9 mouse cellular contexts compared by ENCODE assay signal in genomic region chr9:57798725-57799253, GRCm38 (mm10). TPM values are rescaled to one million over a fixed set of nuclear protein-coding genes. Genes with fewer than 3 reads are reported as not detected.
DNase-seq lines count a peak whose midpoint lies in the region; ATAC-seq and TF ChIP-seq lines count a peak whose summit lies in the region.
"Had no signal": no experiment of that assay in that cellular context is flagged by ENCODE, and none has a peak within 500 bp of the region (broad histone marks: within the 10 kb centered on the region; RNA-seq: fewer than 3 reads in every experiment).

No protein-coding gene starts in this region.

- H3K4me1 ChIP-seq in liver, embryonic 15.5 days (replicated peaks), result peaks cover 36% of the 10 kb centered on the region
- H3K4me1 ChIP-seq in liver, embryonic 12.5 days, result peaks cover 50% of the 10 kb centered on the region
- peaks cover 13% of the 10 kb centered on the region for H3K4me1 ChIP-seq in forebrain, embryonic 15.5 days
- H3K4me1 ChIP-seq in kidney, embryonic 14.5 days (ENCODE audit: control insufficient read depth, insufficient read depth, low read length), result peaks cover 29% of the 10 kb centered on the region
- H3K4me1 ChIP-seq in midbrain, embryonic 13.5 days (replicated peaks), result peaks cover 23% of the 10 kb centered on the region
- H3K4me1 ChIP-seq in cerebellum, adult 2 months (ENCODE audit: control insufficient read depth, insufficient read depth, low read length), result peaks cover 16% of the 10 kb centered on the region

- no peak overlapping the region for H3K9ac ChIP-seq in liver, embryonic 15.5 days
- H3K9ac ChIP-seq in liver, embryonic 12.5 days, result no peak overlapping the region
- H3K9ac ChIP-seq in forebrain, embryonic 15.5 days (replicated peaks), result no peak overlapping the region
- H3K9ac ChIP-seq in kidney, embryonic 14.5 days (ENCODE audit: low read depth, low read length), result no peak overlapping the region
- H3K9ac ChIP-seq in midbrain, embryonic 13.5 days (replicated peaks), result no peak overlapping the region

- TF ChIP-seq POLR2A in cerebellum, adult 2 months (IDR thresholded peaks at IDR 0.05; ENCODE audit: borderline replicate concordance, insufficient read depth, low read length), result no peak

- intact Hi-C loops in left cerebral cortex, adult 2 months (cut with DNase I), result no loop called here

- no peak for TF ChIP-seq CTCF in cerebellum, adult 2 months (IDR thresholded peaks at IDR 0.05; ENCODE audit: borderline replicate concordance, insufficient read depth, low read depth, low read length)
- TF ChIP-seq CTCF in left cerebral cortex, adult 2 months (IDR thresholded peaks at IDR 0.05), result no peak

- WGBS in liver, embryonic 15.5 days (ENCODE audit: insufficient replicate concordance), result 46% methylated on average over 10 of the region's 10 CpGs
- WGBS in liver, embryonic 12.5 days (ENCODE audit: insufficient replicate concordance), result 49% methylated on average over 10 of the region's 10 CpGs
- 7% methylated on average over 10 of the region's 10 CpGs for WGBS in forebrain, embryonic 15.5 days
- WGBS in kidney, embryonic 14.5 days, result 4% methylated on average over 10 of the region's 10 CpGs
- 25% methylated on average over 10 of the region's 10 CpGs for WGBS in midbrain, embryonic 13.5 days
- 44% methylated on average over 10 of the region's 10 CpGs for WGBS in cerebellum, adult 2 months

- no peaks in the 10 kb centered on the region for H3K27me3 ChIP-seq in liver, embryonic 15.5 days
- H3K27me3 ChIP-seq in liver, embryonic 12.5 days (replicated peaks), result no peaks in the 10 kb centered on the region
- H3K27me3 ChIP-seq in forebrain, embryonic 15.5 days, result no peaks in the 10 kb centered on the region
- H3K27me3 ChIP-seq in kidney, embryonic 14.5 days (ENCODE audit: control insufficient read depth, insufficient read depth, low read length), result no peaks in the 10 kb centered on the region
- H3K27me3 ChIP-seq in midbrain, embryonic 13.5 days, result no peaks in the 10 kb centered on the region
- no peaks in the 10 kb centered on the region for H3K27me3 ChIP-seq in cerebellum, adult 2 months (ENCODE audit: control insufficient read depth, insufficient read depth, low read length)
- H3K27me3 ChIP-seq: Patski had no signal

- H3K36me3 ChIP-seq in liver, embryonic 15.5 days (replicated peaks), result peaks cover 45% of the 10 kb centered on the region
- peaks cover 61% of the 10 kb centered on the region for H3K36me3 ChIP-seq in liver, embryonic 12.5 days
- peaks cover 36% of the 10 kb centered on the region for H3K36me3 ChIP-seq in forebrain, embryonic 15.5 days
- H3K36me3 ChIP-seq in kidney, embryonic 14.5 days (ENCODE audit: control insufficient read depth, insufficient read depth, low read length), result peaks cover 19% of the 10 kb centered on the region
- H3K36me3 ChIP-seq in midbrain, embryonic 13.5 days, result peaks cover 59% of the 10 kb centered on the region

- H3K9me3 ChIP-seq in liver, embryonic 15.5 days (replicated peaks), result no peaks in the 10 kb centered on the region
- no peaks in the 10 kb centered on the region for H3K9me3 ChIP-seq in liver, embryonic 12.5 days (replicated peaks)
- no peaks in the 10 kb centered on the region for H3K9me3 ChIP-seq in forebrain, embryonic 15.5 days
- H3K9me3 ChIP-seq in kidney, embryonic 14.5 days (ENCODE audit: control insufficient read depth, low read length), result no peaks in the 10 kb centered on the region
- H3K9me3 ChIP-seq in midbrain, embryonic 13.5 days, result no peaks in the 10 kb centered on the region

- 0 out of 2 replicates have a peak overlapping the region, but pooled peaks have one; percentile 24 for H3K27ac ChIP-seq in liver, embryonic 15.5 days (replicated peaks)
- H3K27ac ChIP-seq in liver, embryonic 12.5 days, result no peak overlapping the region
- H3K27ac ChIP-seq in forebrain, embryonic 15.5 days (replicated peaks), result no peak overlapping the region
- no peak overlapping the region for H3K27ac ChIP-seq in kidney, embryonic 14.5 days (ENCODE audit: low read depth, low read length)
- H3K27ac ChIP-seq in midbrain, embryonic 13.5 days, result no peak overlapping the region; the same call in 1 of the 2 replicates
- H3K27ac ChIP-seq in cerebellum, adult 2 months (ENCODE audit: insufficient read depth, low read length), result no peak overlapping the region
- H3K27ac ChIP-seq in left cerebral cortex, adult 2 months, result no peak overlapping the region

- ATAC-seq in liver, embryonic 15.5 days (ENCODE audit: insufficient read depth), result no peak
- ATAC-seq in liver, embryonic 12.5 days, result no peak
- 0 out of 2 replicates have a peak, but pooled peaks have one; percentile 43 for ATAC-seq in forebrain, embryonic 15.5 days (replicated peaks)
- ATAC-seq in kidney, embryonic 14.5 days (ENCODE audit: low FRiP score, low TSS enrichment), result peak; percentile 79
- peak; percentile 55; the same call in 1 of the 2 replicates for ATAC-seq in midbrain, embryonic 13.5 days
- ATAC-seq: Patski had no signal

- DNase-seq in right cerebral cortex, adult 18-20 months, result no peak
- no peak for DNase-seq in cerebellum, adult 2 months
- no peak for DNase-seq in left cerebral cortex, adult 2 months (ENCODE audit: extremely low spot score in 1 of 2, low spot score in 2 of 2)

- no peak overlapping the region for H3K4me3 ChIP-seq in liver, embryonic 15.5 days (replicated peaks)
- H3K4me3 ChIP-seq in liver, embryonic 12.5 days, result no peak overlapping the region
- H3K4me3 ChIP-seq in forebrain, embryonic 15.5 days, result no peak overlapping the region
- H3K4me3 ChIP-seq in kidney, embryonic 14.5 days (ENCODE audit: low read length), result no peak overlapping the region
- H3K4me3 ChIP-seq in midbrain, embryonic 13.5 days (replicated peaks), result no peak overlapping the region
- no peak overlapping the region for H3K4me3 ChIP-seq in cerebellum, adult 2 months (replicated peaks; ENCODE audit: insufficient read depth, low read depth, low read length)
- H3K4me3 ChIP-seq in left cerebral cortex, adult 2 months, result no peak overlapping the region

- H3K4me2 ChIP-seq in liver, embryonic 15.5 days, result 0 out of 2 replicates have a peak overlapping the region, but pooled peaks have one; percentile 11
- H3K4me2 ChIP-seq in liver, embryonic 12.5 days, result no peak overlapping the region
- H3K4me2 ChIP-seq in forebrain, embryonic 15.5 days (replicated peaks), result no peak overlapping the region
- H3K4me2 ChIP-seq in kidney, embryonic 14.5 days (replicated peaks; ENCODE audit: low read depth, low read length), result no peak overlapping the region; the same call in 1 of the 2 replicates
- no peak overlapping the region for H3K4me2 ChIP-seq in midbrain, embryonic 13.5 days (replicated peaks)

RNA-seq across cellular contexts. Expression of gene Clk3, which starts 33.1 kb away (rescaled TPM):
- 105 and 129 TPM in 2 replicates for polyA plus RNA-seq in liver, embryonic 15.5 days (2015; fragmentation: Nextera tagmentation; extraction: Ambion mirVana)
- 99.8 and 104 TPM in 2 replicates for polyA plus RNA-seq in liver, embryonic 12.5 days (2016; fragmentation: Nextera tagmentation; extraction: Ambion mirVana)
- 88.6 and 93.0 TPM in 2 replicates for polyA plus RNA-seq in forebrain, embryonic 15.5 days (2015; fragmentation: Nextera tagmentation; extraction: Ambion mirVana)
- polyA plus RNA-seq in kidney, embryonic 14.5 days (2014; fragmentation: Nextera tagmentation; extraction: Ambion mirVana), result 61.0 and 69.3 TPM in 2 replicates
- 80.0 and 84.9 TPM in 2 replicates for polyA plus RNA-seq in midbrain, embryonic 13.5 days (2015; fragmentation: Nextera tagmentation; extraction: Ambion mirVana)
- 144 TPM in 2 replicates for polyA plus RNA-seq in cerebellum, adult 2 months (2012; rRNA removed)
- 10 to 100 TPM; 86.8 to 96.3 TPM for total RNA-seq in left cerebral cortex, adult 2 months (2021)

RNA-seq across cellular contexts. Expression of gene Arid3b, which starts 37.8 kb away (rescaled TPM):
- 10.5 and 11.3 TPM in 2 replicates for polyA plus RNA-seq in liver, embryonic 15.5 days (2015; fragmentation: Nextera tagmentation; extraction: Ambion mirVana)
- polyA plus RNA-seq in liver, embryonic 12.5 days (2016; fragmentation: Nextera tagmentation; extraction: Ambion mirVana), result 15.6 and 16.0 TPM in 2 replicates
- 8.0 and 9.2 TPM in 2 replicates for polyA plus RNA-seq in forebrain, embryonic 15.5 days (2015; fragmentation: Nextera tagmentation; extraction: Ambion mirVana)
- 6.5 and 7.2 TPM in 2 replicates for polyA plus RNA-seq in kidney, embryonic 14.5 days (2014; fragmentation: Nextera tagmentation; extraction: Ambion mirVana)
- polyA plus RNA-seq in midbrain, embryonic 13.5 days (2015; fragmentation: Nextera tagmentation; extraction: Ambion mirVana), result 15.1 and 18.0 TPM in 2 replicates
- polyA plus RNA-seq in cerebellum, adult 2 months (2012; rRNA removed), result 5.8 and 6.4 TPM in 2 replicates
- 10 to 100 TPM; 10.9 to 14.8 TPM for total RNA-seq in left cerebral cortex, adult 2 months (2021)

Comparison
In these comparisons a context has a peak if more than half of its experiments do, and no peak if none do; other contexts are left out.
1. ATAC-seq: peak in forebrain, embryonic 15.5 days (single experiment), kidney, embryonic 14.5 days (single experiment) and midbrain, embryonic 13.5 days (single experiment); none in liver, embryonic 15.5 days (single experiment) and liver, embryonic 12.5 days (single experiment).